Mouse (Mus musculus) MEL (cell line): ENCODE data around the gene Tmem179. TPM values are rescaled to one million over a fixed set of nuclear protein-coding genes. Genes with fewer than 3 reads are reported as not detected.
A peak's percentile ranks its signal among the peaks of the same experiment; 100 is the strongest.

Source experiments
- DNase-seq: peaks from one replicate; pipeline ENCODE4 v3.0.0; 2011; ENCODE audit warnings: low read depth, low spot score
- H3K27ac ChIP-seq: 2 replicates; pipeline ENCODE4 v1.5.1; 2012; ENCODE audit warnings: low read depth, mild to moderate bottlenecking, control low read depth, low read length, moderate library complexity; ENCODE audit not compliant: control insufficient read depth
- H3K27me3 ChIP-seq, 2 experiments: fragments of 150-350 bp in 1 of 2; sonication (generic) in 1 of 2; 2 replicates each; pipeline ENCODE4 v1.6.1; 2012; ENCODE audit warnings: low read length in 2 of 2, mild to moderate bottlenecking in 2 of 2, improper control_type of control experiment in 1 of 2, moderate library complexity in 1 of 2; ENCODE audit not compliant: insufficient read depth in 2 of 2, control insufficient read depth in 1 of 2
- H3K36me3 ChIP-seq, 2 experiments: 2 replicates each; pipeline ENCODE4 v1.6.1; 2012 to 2014; ENCODE audit warnings: low read length in 2 of 2, improper control_type of control experiment in 1 of 2, inconsistent platforms in 1 of 2, mild to moderate bottlenecking in 1 of 2; ENCODE audit not compliant: insufficient read depth in 2 of 2, control insufficient read depth in 1 of 2
- H3K4me1 ChIP-seq, 2 experiments: fragments of 150-350 bp in 1 of 2; sonication (generic) in 1 of 2; 2 replicates each; pipeline ENCODE4 v1.6.1; 2012; ENCODE audit warnings: low read length in 2 of 2, improper control_type of control experiment in 1 of 2, mild to moderate bottlenecking in 1 of 2; ENCODE audit not compliant: insufficient read depth in 2 of 2, control insufficient read depth in 1 of 2
- H3K4me3 ChIP-seq, 2 experiments: fragments of 150-350 bp in 1 of 2; sonication (generic) in 1 of 2; 2 replicates each; pipeline ENCODE4 v1.5.1; 2012; ENCODE audit warnings: low read depth in 2 of 2, low read length in 2 of 2, mild to moderate bottlenecking in 2 of 2, moderate library complexity in 2 of 2, control low read depth in 1 of 2, improper control_type of control experiment in 1 of 2; ENCODE audit not compliant: control insufficient read depth in 1 of 2, insufficient read depth in 1 of 2
- H3K79me2 ChIP-seq: 2 replicates; pipeline ENCODE4 v1.6.1; 2012; ENCODE audit warnings: mild to moderate bottlenecking, low read length, moderate library complexity; ENCODE audit not compliant: control insufficient read depth, poor library complexity, insufficient read depth
- H3K9ac ChIP-seq: 2 replicates; pipeline ENCODE4 v1.6.1; 2012; ENCODE audit warnings: low read depth, mild to moderate bottlenecking, control low read depth, low read length, moderate library complexity; ENCODE audit not compliant: control insufficient read depth, poor library complexity, severe bottlenecking
- H3K9me3 ChIP-seq: fragments of 150-350 bp; sonication (generic); replicated peaks from 2 replicates; pipeline ENCODE4 v1.6.1; 2012; ENCODE audit warnings: mild to moderate bottlenecking, low read length, improper control_type of control experiment, moderate library complexity; ENCODE audit not compliant: insufficient read depth
- BHLHE40 ChIP-seq: IDR thresholded peaks from 2 replicates; pipeline ENCODE4 v1.6.1; 2012; ENCODE audit warnings: low read depth, mild to moderate bottlenecking, inconsistent platforms, low read length, improper control_type of control experiment, borderline replicate concordance
- CHD2 ChIP-seq: IDR thresholded peaks from 2 replicates; pipeline ENCODE4 v1.6.1; 2011; ENCODE audit warnings: low read length, improper control_type of control experiment
- CTCF ChIP-seq, 3 experiments: IDR thresholded peaks in 2 of 3; conservative IDR thresholded peaks in 1 of 3; 2 replicates each; pipeline ENCODE4 v1.5.1; 2011 to 2012; ENCODE audit warnings: low read length in 3 of 3, low read depth in 2 of 3, mild to moderate bottlenecking in 2 of 3, improper control_type of control experiment in 1 of 3, inconsistent platforms in 1 of 3, mixed read lengths in 1 of 3, moderate library complexity in 1 of 3; ENCODE audit not compliant: control insufficient read depth in 1 of 3, insufficient read depth in 1 of 3, poor library complexity in 1 of 3, severe bottlenecking in 1 of 3
- ELF1 ChIP-seq: IDR thresholded peaks from 2 replicates; pipeline ENCODE4 v1.6.1; 2014; ENCODE audit warnings: low read depth, mild to moderate bottlenecking, inconsistent platforms, low read length, improper control_type of control experiment, moderate library complexity
- EP300 ChIP-seq, 2 experiments: IDR thresholded peaks; 2 replicates each; pipeline ENCODE4 v1.6.1; 2011; ENCODE audit warnings: improper control_type of control experiment in 2 of 2, low read length in 2 of 2, low read depth in 1 of 2, mild to moderate bottlenecking in 1 of 2
- ETS1 ChIP-seq: IDR thresholded peaks from 2 replicates; pipeline ENCODE4 v1.6.1; 2012; ENCODE audit warnings: low read depth, mild to moderate bottlenecking, inconsistent platforms, low read length, improper control_type of control experiment, moderate library complexity
- GABPA ChIP-seq: IDR thresholded peaks from 2 replicates; pipeline ENCODE4 v1.6.1; 2012; ENCODE audit warnings: low read depth, mild to moderate bottlenecking, inconsistent platforms, low read length, improper control_type of control experiment, moderate library complexity
- HCFC1 ChIP-seq: IDR thresholded peaks from 2 replicates; pipeline ENCODE4 v1.6.1; 2012; ENCODE audit warnings: low read depth, mild to moderate bottlenecking, inconsistent platforms, low read length, improper control_type of control experiment, moderate library complexity
- JUND ChIP-seq: IDR thresholded peaks from 2 replicates; pipeline ENCODE4 v1.6.1; 2011; ENCODE audit warnings: low read depth, mild to moderate bottlenecking, improper control_type of control experiment, low read length
- MAFK ChIP-seq: IDR thresholded peaks from 2 replicates; pipeline ENCODE4 v1.6.1; 2011; ENCODE audit warnings: low read depth, mild to moderate bottlenecking, low read length, improper control_type of control experiment, borderline replicate concordance
- MAZ ChIP-seq: IDR thresholded peaks from 2 replicates; pipeline ENCODE4 v1.6.1; 2012; ENCODE audit warnings: low read depth, mild to moderate bottlenecking, inconsistent platforms, low read length, improper control_type of control experiment
- MXI1 ChIP-seq: IDR thresholded peaks from 2 replicates; pipeline ENCODE4 v1.6.1; 2011; ENCODE audit warnings: mild to moderate bottlenecking, low read depth, low read length, improper control_type of control experiment
- MYB ChIP-seq: IDR thresholded peaks from 2 replicates; pipeline ENCODE4 v1.6.1; 2011; ENCODE audit warnings: mild to moderate bottlenecking, low read depth, low read length, improper control_type of control experiment
- MYC ChIP-seq: IDR thresholded peaks from 2 replicates; pipeline ENCODE4 v1.6.1; 2011; ENCODE audit warnings: low read depth, mild to moderate bottlenecking, low read length, improper control_type of control experiment, moderate library complexity
- NELFE ChIP-seq: IDR thresholded peaks from 2 replicates; pipeline ENCODE4 v1.6.1; 2011; ENCODE audit warnings: low read depth, low read length, improper control_type of control experiment
- NRF1 ChIP-seq: IDR thresholded peaks from 2 replicates; pipeline ENCODE4 v1.6.1; 2014; ENCODE audit warnings: low read depth, mild to moderate bottlenecking, inconsistent platforms, low read length, improper control_type of control experiment, moderate library complexity; ENCODE audit not compliant: poor library complexity, insufficient read depth, severe bottlenecking
- POLR2AphosphoS2 ChIP-seq: IDR thresholded peaks from 2 replicates; pipeline ENCODE4 v1.6.1; 2011; ENCODE audit warnings: low read length, improper control_type of control experiment
- RAD21 ChIP-seq: IDR thresholded peaks from 2 replicates; pipeline ENCODE4 v1.6.1; 2011; ENCODE audit warnings: mild to moderate bottlenecking, low read depth, low read length, improper control_type of control experiment
- RCOR1 ChIP-seq: IDR thresholded peaks from 2 replicates; pipeline ENCODE4 v1.6.1; 2012; ENCODE audit warnings: low read depth, mild to moderate bottlenecking, inconsistent platforms, low read length, improper control_type of control experiment
- SIN3A ChIP-seq: IDR thresholded peaks from 2 replicates; pipeline ENCODE4 v1.6.1; 2012; ENCODE audit warnings: low read length, improper control_type of control experiment, inconsistent platforms
- SMC3 ChIP-seq: IDR thresholded peaks from 2 replicates; pipeline ENCODE4 v1.6.1; 2011; ENCODE audit warnings: low read depth, low read length, improper control_type of control experiment
- TBP ChIP-seq: IDR thresholded peaks from 2 replicates; pipeline ENCODE4 v1.8.0; 2011; ENCODE audit warnings: low read depth, low read length, improper control_type of control experiment
- TCF12 ChIP-seq: IDR thresholded peaks from 2 replicates; pipeline ENCODE4 v1.6.1; 2014; ENCODE audit warnings: low read depth, mild to moderate bottlenecking, inconsistent platforms, low read length, improper control_type of control experiment, moderate library complexity
- UBTF ChIP-seq: IDR thresholded peaks from 2 replicates; pipeline ENCODE4 v1.6.1; 2012; ENCODE audit warnings: low read depth, mild to moderate bottlenecking, inconsistent platforms, low read length, improper control_type of control experiment, moderate library complexity, borderline replicate concordance; ENCODE audit not compliant: insufficient read depth
- USF1 ChIP-seq: IDR thresholded peaks from 2 replicates; pipeline ENCODE4 v1.6.1; 2014; ENCODE audit warnings: low read depth, mild to moderate bottlenecking, inconsistent platforms, low read length, improper control_type of control experiment, moderate library complexity
- USF2 ChIP-seq, 2 experiments: IDR thresholded peaks; 2 replicates each; pipeline ENCODE4 v1.6.1; 2011 to 2012; ENCODE audit warnings: improper control_type of control experiment in 2 of 2, low read length in 2 of 2, borderline replicate concordance in 1 of 2, inconsistent platforms in 1 of 2, low read depth in 1 of 2, mild to moderate bottlenecking in 1 of 2; ENCODE audit not compliant: insufficient read depth in 1 of 2
- ZC3H11A ChIP-seq: IDR thresholded peaks from 2 replicates; pipeline ENCODE4 v1.6.1; 2012; ENCODE audit warnings: low read depth, mild to moderate bottlenecking, inconsistent platforms, low read length, improper control_type of control experiment
- ZNF384 ChIP-seq: IDR thresholded peaks from 2 replicates; pipeline ENCODE4 v1.6.1; 2012; ENCODE audit warnings: low read depth, mild to moderate bottlenecking, inconsistent platforms, low read length, improper control_type of control experiment
- polyA plus RNA-seq, 2 experiments: library from polyadenylated mRNA; stranded (reverse) in 1 of 2; unstranded in 1 of 2; fragments of >175 nt in 1 of 2; fragments of >200 nt in 1 of 2; gene quantifications; 2 replicates each; pipeline versions ENCODE4 v1.2.1 to v1.2.4; 2012; ENCODE audit warnings: low replicate concordance in 2 of 2, low read depth in 1 of 2; ENCODE audit not compliant: insufficient read length in 2 of 2, insufficient read depth in 1 of 2, missing spikeins in 1 of 2
- total RNA-seq: library from RNA; depleted of rRNA; stranded (reverse); fragments of 300-350 nt; gene quantifications from 2 replicates; pipeline ENCODE4 v1.2.3, GENCODE M21; 2012

Gene Tmem179
- total and polyA plus RNA-seq, 3 experiments: 0.08 to 0.10 TPM; not detected in 1

GRCm38 (mm10) chr12:112552520-112552919, 36.0 kb upstream of the Tmem179 start:
- Histone ChIP-seq H3K9me3 (no peaks in the 10 kb centered on the region), H3K27ac (no peak overlapping the region)

GRCm38 (mm10) chr12:112551861-112552375, 35.4 kb upstream of the Tmem179 start:
- no peaks in the 10 kb centered on the region for H3K36me3 ChIP-seq
- TF ChIP-seq POLR2AphosphoS2 (no peak), CTCF (IDR thresholded peaks at IDR 0.05 in 2 of 3, conservative IDR thresholded peaks at IDR 0.05 in 1 of 3; ENCODE audit: control insufficient read depth in 1 of 3, insufficient read depth in 1 of 3, low read depth in 2 of 3, low read length in 3 of 3, poor library complexity in 1 of 3, severe bottlenecking in 1 of 3) (peak in 1 of 3 experiments; percentile 100; a peak in 2 of 6 replicates), BHLHE40 (peak; percentile 48), MYC (peak; percentile 90; the same call in 1 of the 2 replicates), USF1 (peak; percentile 41), CHD2 (no peak), EP300 (IDR thresholded peaks at IDR 0.05; ENCODE audit: low read depth in 1 of 2, low read length in 2 of 2) (no peak), USF2 (IDR thresholded peaks at IDR 0.05; ENCODE audit: borderline replicate concordance in 1 of 2, insufficient read depth in 1 of 2, low read depth in 1 of 2, low read length in 2 of 2) (no peak), HCFC1 (peak; percentile 66), GABPA (peak; percentile 45; the same call in 1 of the 2 replicates), RCOR1 (peak; percentile 58; the same call in 1 of the 2 replicates), MAZ (peak; percentile 93), ELF1 (peak; percentile 61; the same call in 1 of the 2 replicates), TBP (peak; percentile 58; the same call in 1 of the 2 replicates), NELFE (0 out of 2 replicates have a peak, but pooled peaks have one; percentile 5), RAD21 (peak; percentile 99), SMC3 (peak; percentile 100), MAFK (no peak), MXI1 (peak; percentile 27; the same call in 1 of the 2 replicates), ZC3H11A (peak; percentile 100), MYB (no peak), JUND (peak; percentile 96), SIN3A (peak; percentile 81), NRF1 (no peak), TCF12 (peak; percentile 22; the same call in 1 of the 2 replicates), ZNF384 (peak; percentile 62)
- no peaks in the 10 kb centered on the region for H3K79me2 ChIP-seq
- H3K27ac ChIP-seq: no peak overlapping the region
- peaks cover 0 to 3% of the 10 kb centered on the region in 2 experiments; a peak in 1 of 4 replicates for H3K27me3 ChIP-seq
- peak; percentile 96 for DNase-seq
- H3K9ac ChIP-seq: no peak overlapping the region
- H3K9me3 ChIP-seq: no peaks in the 10 kb centered on the region
- no peaks in the 10 kb centered on the region for H3K4me1 ChIP-seq
- H3K4me3 ChIP-seq: no peak overlapping the region

More at GRCm38 (mm10) chr12:112552520-112552919, 36.0 kb upstream of the Tmem179 start:
- H3K9ac ChIP-seq: no peak overlapping the region
- H3K27me3 ChIP-seq: peaks cover 0 to 4% of the 10 kb centered on the region in 2 experiments; a peak in 1 of 4 replicates
- H3K4me3 ChIP-seq: no peak overlapping the region
- no peaks in the 10 kb centered on the region for H3K36me3 ChIP-seq
- no peaks in the 10 kb centered on the region for H3K4me1 ChIP-seq
- TF ChIP-seq MAZ (no peak), ETS1 (no peak), MYB (no peak), BHLHE40 (no peak), UBTF (no peak), SMC3 (no peak), NELFE (0 out of 2 replicates have a peak, but pooled peaks have one; percentile 32)
- TF ChIP-seq, all 39 proteins: peak for 1
- H3K79me2 ChIP-seq: no peaks in the 10 kb centered on the region
- DNase-seq: no peak
